Mouse (Mus musculus): Measurements from ENCODE around the gene Set.

The Set gene

DNA sequence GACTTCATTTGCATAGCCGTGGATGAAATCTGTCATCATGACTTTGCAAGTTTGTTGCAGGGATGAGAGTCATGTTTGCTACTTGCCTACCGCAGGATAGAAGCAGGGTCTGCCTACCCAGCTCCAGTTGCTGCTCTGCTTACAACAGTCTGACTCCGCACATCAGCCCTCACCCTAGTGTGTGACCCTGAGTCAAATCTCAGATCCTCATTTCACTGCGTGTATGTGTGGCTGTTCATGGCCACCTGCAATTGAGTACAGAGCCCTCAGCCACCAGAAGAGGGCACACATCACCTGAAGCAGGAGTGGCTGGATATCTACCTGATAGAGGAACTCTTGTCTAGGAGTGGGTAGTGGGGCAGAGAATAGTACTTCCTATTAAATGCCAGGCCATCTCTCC, 30.1 kb downstream of the Set start:
- DNase-seq (ENCODE audit: low spot score in 2 of 2), result no peak

DNA sequence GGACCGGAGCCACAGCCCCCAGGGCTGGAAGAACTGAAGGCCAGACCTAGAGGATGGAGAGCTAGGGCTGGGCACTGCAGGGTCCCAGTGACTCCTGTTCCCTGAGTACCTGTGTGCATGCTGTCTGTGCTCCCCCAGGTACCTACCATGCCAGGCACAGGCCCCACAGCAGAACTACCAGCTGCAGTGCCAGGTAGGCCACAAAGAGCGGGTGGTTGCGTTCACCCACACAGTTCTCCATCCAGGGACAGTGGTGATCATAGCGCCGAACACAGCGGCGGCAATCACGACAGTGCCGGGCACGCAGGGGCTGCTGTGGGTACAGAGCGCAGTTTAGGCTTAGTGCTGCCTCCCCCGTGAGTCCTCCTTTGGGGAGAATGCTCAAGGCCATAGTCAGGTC, 34.3 kb downstream of the Set start:
- no peak for DNase-seq (ENCODE audit: low spot score in 2 of 2)

DNA sequence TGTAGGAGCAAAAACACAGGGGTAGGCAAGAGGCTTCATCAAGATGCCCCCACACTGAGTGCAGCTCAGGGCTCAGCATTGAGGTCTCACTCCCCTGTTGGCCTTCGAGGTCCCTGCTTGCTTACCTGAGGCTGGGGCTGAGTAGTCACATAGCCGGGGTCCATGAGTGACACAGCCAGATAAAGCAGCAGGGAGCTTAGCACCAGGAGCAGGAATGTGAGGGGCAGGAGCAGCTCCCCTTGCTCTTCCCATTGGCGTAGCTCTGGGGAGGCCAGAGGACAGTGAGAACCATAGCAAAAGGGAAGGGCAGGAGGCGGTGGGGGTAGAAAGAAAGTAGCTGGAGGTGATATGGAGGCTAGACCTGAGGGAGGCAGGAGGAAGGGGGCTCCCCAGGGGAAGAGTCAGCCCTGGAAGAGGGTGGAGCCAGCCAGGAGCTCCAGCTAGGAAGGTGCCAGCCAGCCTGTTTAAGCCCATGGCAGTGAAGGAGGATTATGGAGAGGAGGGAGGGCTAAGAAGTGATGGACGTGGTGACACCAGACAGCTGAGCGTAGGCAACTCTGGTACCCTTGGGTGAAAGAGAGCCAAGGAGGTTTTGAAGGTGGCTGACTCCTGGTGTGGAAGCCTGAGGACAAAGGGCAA, 35.2 kb downstream of the Set start:
- no peak for DNase-seq (ENCODE audit: low spot score in 2 of 2)

DNA sequence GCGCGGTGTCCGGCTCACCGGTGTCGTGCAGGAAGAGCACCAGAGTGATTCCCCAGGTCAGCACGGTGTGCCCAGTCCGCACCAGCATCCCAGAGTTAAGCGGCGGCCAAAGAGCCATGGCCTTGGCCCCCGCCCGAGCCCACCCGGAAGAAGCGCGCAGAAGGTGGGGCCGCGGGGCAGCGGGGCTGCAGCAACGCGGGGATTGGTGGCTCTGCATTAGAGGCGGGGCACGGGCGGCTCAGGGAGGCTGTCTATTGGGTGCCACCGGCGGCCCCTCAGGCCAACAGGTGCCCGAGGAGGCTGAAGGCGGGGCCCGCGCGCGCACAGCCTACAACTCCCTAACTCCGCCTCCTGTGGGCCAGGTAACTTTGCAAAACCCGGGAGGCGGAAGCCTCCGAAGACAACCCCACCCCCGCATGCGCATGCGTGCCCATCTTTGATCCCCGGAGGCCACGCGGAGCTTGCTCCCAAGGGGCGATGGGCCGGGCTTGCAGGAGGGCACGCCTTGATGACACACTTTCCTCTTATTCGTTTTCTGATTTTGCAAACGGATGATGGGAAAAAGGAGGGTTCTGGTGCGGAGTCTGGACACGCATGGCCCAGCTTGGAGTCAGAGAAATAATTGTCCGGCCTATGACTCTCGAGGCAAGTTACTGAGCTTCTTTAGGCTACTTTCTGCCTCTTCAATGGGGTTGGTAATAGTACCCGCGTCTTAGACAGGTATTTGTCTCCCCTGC, 36.5 kb downstream of the Set start, which contains the start of gene Zdhhc12:
Gene Zdhhc12 (minus strand): TSS at position 178 of the 737 bp plus-strand sequence.
- DNase-seq (ENCODE audit: low spot score in 2 of 2), result peak; percentile 96

DNA sequence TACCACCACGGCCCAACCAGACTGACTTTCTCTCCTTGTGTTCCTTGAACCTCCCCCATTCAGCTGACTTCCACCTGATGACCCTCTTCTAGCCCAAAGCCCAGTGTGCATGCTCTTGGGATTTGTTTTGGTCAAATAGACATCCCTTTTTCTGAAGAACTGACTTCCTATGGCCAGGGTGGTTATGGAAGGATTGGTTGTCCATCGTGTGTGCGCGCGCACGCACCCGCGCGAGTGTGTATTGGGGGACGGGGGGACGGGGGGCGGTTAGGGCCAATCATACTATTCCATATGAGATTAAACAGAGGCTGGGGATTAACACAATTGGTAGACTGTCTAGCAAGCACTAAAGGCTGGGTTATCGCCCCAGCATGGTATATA, 37.0 kb downstream of the Set start:
- DNase-seq (ENCODE audit: low spot score in 2 of 2), result peak in 1 of 2 experiments; percentile 23

DNA sequence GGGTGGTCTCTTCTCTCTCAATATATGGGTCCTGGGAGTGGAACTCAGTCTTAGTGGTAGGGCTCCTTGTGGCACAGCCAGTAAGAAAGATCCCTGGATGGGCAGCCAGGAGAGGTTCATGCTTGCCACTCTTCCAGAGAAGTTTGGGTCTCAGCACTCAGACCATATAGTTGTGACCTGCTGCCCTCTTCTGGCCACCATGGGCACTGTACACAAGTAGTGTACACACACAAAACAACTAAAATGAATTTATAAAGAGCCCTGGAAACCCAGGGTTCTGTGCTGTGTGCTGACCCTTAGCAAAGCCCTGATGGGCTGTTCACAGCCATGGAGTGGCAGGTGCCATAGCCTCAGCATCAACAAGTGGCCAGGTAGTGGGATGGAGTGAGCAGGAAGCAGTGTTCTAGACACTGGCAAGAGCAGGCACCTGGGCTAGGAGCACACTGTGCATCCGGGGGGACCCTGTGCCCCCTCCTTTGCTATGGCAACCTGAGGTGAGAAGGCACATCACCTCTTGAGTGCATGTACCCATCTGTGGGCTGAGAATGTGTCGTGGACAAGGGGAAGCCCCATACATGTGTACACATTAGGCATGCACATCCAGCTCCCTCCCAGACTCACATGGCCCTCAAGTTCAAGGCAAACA, 38.8 kb downstream of the Set start:
- DNase-seq (ENCODE audit: low spot score in 2 of 2), result peak; percentile 62 to 80

DNA sequence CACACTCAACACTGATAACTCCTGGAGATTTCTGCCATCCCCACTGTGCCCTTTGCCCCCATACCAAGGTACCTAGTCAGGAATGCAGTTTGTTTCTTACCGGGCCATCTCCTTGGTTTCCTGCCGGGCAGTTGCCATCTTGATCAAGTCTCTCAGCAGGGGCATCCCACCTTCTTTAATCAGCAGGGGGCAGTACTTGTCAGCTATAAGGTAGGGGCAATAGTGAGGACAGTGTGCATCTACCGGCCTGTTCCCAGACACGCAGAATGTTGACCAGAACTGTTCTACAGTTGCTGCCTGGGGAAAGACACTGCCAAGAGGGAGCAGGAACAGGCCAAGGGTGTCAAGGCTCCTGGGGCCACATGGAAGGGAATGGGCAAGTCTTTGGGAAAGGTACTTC, 43.0 kb downstream of the Set start:
- DNase-seq (ENCODE audit: low spot score in 2 of 2), result no peak

DNA sequence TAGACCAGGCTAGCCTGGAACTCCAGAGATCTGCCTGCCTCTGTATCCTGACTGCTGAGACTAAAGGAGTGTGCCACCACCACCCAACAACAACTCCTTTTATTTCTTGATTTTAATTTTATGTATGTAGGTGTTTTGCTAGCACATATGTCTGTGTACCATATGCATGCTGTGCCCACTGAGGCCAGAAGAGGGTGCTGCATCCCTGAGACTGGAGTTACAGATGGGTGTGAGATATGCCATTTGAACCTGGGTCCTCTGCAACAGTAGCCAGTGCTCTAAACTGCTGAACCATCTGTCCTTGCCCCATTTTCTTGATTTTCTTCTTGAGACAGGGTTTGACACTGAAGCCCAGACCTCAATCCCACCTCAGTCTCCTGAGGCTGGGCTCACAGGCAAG, 49.2 kb downstream of the Set start:
- DNase-seq (ENCODE audit: low spot score in 2 of 2), result peak; percentile 72 to 86

DNA sequence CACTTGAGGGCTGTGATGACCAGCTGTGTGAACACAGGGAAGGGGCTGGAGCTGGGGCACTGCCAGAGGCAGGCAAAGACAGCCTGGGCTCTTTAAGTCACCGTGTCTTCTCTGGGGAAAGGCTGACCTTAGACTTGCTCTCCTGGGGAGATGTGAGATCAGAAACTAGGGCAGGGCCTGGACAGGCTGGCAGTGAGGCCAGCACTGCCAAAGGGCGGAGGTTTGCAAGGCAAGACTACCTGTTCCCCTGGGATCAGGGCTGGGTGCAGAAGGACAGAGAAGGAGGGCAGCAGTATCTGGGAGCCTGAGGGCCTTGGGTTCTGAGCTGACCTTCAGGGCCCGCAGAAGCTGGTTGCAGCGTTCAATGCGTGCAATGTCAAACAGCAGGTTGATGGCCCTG, 50.5 kb downstream of the Set start:
- no peak for DNase-seq (ENCODE audit: low spot score in 2 of 2)

DNA sequence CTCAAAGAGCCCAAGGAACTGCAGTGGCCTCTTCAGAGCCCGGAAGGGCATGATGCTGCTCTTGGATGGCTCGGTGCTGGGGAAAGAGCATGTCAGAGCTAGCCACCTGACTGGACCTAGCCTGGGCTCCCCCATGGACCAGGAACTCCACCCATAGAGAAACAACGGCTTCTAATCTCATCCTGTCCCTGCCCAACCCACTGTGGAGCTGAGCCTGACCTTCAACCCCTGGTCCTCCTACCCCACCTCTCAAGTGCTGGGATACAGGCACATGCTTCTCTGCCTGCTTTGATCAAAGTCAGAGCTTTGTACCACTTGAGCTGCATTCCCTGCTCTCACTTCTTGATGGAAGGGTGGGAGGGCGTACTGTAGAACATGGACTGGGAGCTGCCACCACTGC, 51.1 kb downstream of the Set start:
- no peak for DNase-seq (ENCODE audit: low spot score in 2 of 2)

DNA sequence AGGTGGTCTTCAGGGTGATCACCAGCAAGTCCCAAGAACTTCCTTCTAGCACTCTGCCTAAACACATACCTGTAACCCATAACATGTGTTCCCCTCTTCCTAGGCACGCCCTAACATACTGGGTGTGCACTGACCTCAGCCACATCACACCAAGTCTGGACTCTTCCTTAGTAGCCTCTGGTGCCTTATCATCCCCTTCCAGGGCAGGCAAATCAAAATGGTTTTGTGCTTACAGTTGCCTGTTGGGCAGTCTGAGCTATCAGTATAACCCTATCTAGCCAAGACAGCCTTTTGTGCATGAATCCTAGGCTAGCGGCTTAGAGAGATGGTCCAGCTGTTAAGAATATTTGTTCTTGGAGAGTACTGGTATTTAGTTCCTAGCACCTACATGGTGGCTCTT, 54.3 kb downstream of the Set start:
- no peak for DNase-seq (ENCODE audit: low spot score in 2 of 2)

DNA sequence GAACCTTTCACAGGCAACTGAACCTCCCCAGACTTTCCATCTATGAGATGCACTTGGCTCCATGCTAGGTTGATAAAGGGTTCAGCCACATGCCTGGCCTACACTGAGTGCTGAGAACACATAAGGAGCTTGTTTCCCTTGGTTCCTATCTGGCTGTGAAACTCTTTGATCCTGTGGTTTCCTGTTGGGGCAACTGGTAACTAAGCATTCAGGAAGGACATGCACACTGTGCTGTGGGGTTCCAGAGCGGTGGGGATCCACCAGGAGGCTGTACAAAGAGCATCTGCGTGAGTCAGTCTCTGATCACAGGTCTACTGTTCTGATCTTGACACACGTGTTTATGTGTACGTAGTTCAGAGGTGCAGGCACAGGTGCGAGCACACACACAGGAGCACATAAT, 55.4 kb downstream of the Set start:
- no peak for DNase-seq (ENCODE audit: low spot score in 2 of 2)

DNA sequence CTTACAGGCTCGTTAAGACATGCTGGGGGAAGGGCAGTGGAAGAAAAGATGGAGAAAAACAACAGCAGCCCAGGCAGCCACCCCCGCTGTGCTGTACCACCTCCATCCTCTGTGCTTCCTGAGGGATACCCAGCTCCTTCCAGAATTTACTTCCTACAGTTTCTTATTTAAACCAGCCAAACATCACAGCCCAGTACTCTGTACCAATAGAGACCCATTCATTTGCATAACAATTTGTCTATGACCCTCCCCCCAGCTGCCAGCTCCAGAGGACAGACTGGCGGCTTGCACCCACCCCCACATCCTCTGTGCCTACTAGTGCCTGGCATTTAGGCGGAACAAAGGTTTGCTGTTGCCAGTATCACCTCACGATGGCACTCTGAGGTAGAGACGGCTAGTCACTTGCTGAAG, 62.5 kb downstream of the Set start:
- DNase-seq (ENCODE audit: low spot score in 2 of 2), result peak in 1 of 2 experiments; percentile 55

DNA sequence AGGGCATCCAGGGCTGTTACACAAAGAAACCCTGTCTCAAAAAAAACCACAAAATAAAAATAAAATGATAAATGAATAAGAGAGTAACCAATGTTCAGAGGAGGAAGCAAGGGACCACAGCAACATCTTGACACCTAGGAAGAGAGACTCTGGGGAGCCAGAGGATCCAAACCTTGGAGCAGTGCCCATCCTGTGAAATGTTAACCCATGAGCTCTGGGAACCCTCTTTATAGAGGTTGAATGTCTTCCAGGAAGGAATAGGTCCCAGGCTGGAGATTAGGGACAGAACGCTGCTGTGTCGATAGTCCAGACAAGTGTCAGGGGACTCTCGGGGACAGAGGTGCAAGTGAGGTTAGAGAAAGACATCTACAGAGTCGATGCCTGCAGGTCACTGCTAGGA, 63.1 kb downstream of the Set start:
- DNase-seq (ENCODE audit: low spot score in 2 of 2), result no peak
